Mouse (Mus musculus) gonadal fat pad, adult 2 months (tissue): ENCODE results near the gene Strap. TPM values are rescaled to one million over a fixed set of nuclear protein-coding genes. Genes with fewer than 3 reads are reported as not detected.
A peak's percentile ranks its signal among the peaks of the same experiment; 100 is the strongest.
"Not testable (repeated sequence)": the region's sequence is repeated elsewhere in the genome, so short reads cannot be mapped to it uniquely, and the experiment has no call there.

Experiments
- DNase-seq: peaks from one replicate; pipeline ENCODE4 v3.0.0-alpha.2; 2012; ENCODE audit warnings: low read depth
- polyA plus RNA-seq: library from polyadenylated mRNA; depleted of rRNA; stranded (reverse); fragments of >200 nt; gene quantifications from 2 replicates; pipeline ENCODE4 v1.2.3, GENCODE M21; 2012; rRNA removed

The Strap gene
- 26.5 and 33.9 TPM in 2 replicates for polyA plus RNA-seq

GRCm38 (mm10) chr6:137734846-137735609 lies at the start of gene Strap:
Gene Strap, plus strand, starts transcription at chr6:137735078.
- peak; percentile 50 for DNase-seq

- no peak for DNase-seq
Measured at GRCm38 (mm10) chr6:137687667-137688066, 47.2 kb upstream of the Strap start.

GRCm38 (mm10) chr6:137688079-137688478 lies 46.8 kb upstream of the Strap start:
- no peak for DNase-seq

- no peak for DNase-seq
Measured at GRCm38 (mm10) chr6:137688506-137689105, 46.3 kb upstream of the Strap start.

GRCm38 (mm10) chr6:137690550-137691119 lies 44.2 kb upstream of the Strap start:
- no peak for DNase-seq

GRCm38 (mm10) chr6:137694310-137694709 lies 40.6 kb upstream of the Strap start:
- no peak for DNase-seq

- DNase-seq: no peak
Measured at GRCm38 (mm10) chr6:137695046-137695445, 39.8 kb upstream of the Strap start.

- DNase-seq: peak; percentile 26
Measured at GRCm38 (mm10) chr6:137696445-137697204, 38.3 kb upstream of the Strap start.

- no peak for DNase-seq
Measured at GRCm38 (mm10) chr6:137699434-137699833, 35.4 kb upstream of the Strap start.

- no peak for DNase-seq
Measured at GRCm38 (mm10) chr6:137702186-137702585, 32.7 kb upstream of the Strap start.

- no peak for DNase-seq
Measured at GRCm38 (mm10) chr6:137702918-137703317, 32.0 kb upstream of the Strap start.

GRCm38 (mm10) chr6:137703431-137703830 lies 31.4 kb upstream of the Strap start:
- no peak for DNase-seq

GRCm38 (mm10) chr6:137704300-137704939 lies 30.5 kb upstream of the Strap start:
- no peak for DNase-seq

GRCm38 (mm10) chr6:137706209-137706608 lies 28.7 kb upstream of the Strap start:
- DNase-seq: no peak

GRCm38 (mm10) chr6:137708726-137709405 lies 26.0 kb upstream of the Strap start:
- DNase-seq: not testable (repeated sequence)

GRCm38 (mm10) chr6:137710179-137711037 lies 24.5 kb upstream of the Strap start:
- DNase-seq: no peak

GRCm38 (mm10) chr6:137712654-137713309 lies 22.1 kb upstream of the Strap start:
- DNase-seq: no peak

- DNase-seq: no peak
Measured at GRCm38 (mm10) chr6:137713310-137713664, 21.6 kb upstream of the Strap start.

GRCm38 (mm10) chr6:137716802-137717201 lies 18.1 kb upstream of the Strap start:
- no peak for DNase-seq
